ENCODE assay signal across 9 mouse cellular contexts in genomic region chr7:48131820-48132219, GRCm38 (mm10). TPM values are rescaled to one million over a fixed set of nuclear protein-coding genes. Genes with fewer than 3 reads are reported as not detected.
DNase-seq lines count a peak whose midpoint lies in the region; ATAC-seq and TF ChIP-seq lines count a peak whose summit lies in the region.
"Not testable (repeated sequence)": the region's sequence is repeated elsewhere in the genome, so short reads cannot be mapped to it uniquely, and the experiment has no call there.
"Had no signal": no experiment of that assay in that cellular context is flagged by ENCODE, and none has a peak within 500 bp of the region (broad histone marks: within the 10 kb centered on the region; RNA-seq: fewer than 3 reads in every experiment).

No protein-coding gene starts in this region.

- not testable (repeated sequence) for H3K36me3 ChIP-seq in heart, embryonic 11.5 days (ENCODE audit: control insufficient read depth, insufficient read depth, low read length); hindbrain, postnatal 0 days (ENCODE audit: insufficient read depth, low read length); limb, embryonic 15.5 days; midbrain, embryonic 11.5 days (ENCODE audit: control insufficient read depth, insufficient read depth, low read length)

- ATAC-seq in heart, embryonic 11.5 days (replicated peaks; ENCODE audit: insufficient number of reproducible peaks, low FRiP score, low TSS enrichment); hindbrain, postnatal 0 days; limb, embryonic 15.5 days (ENCODE audit: insufficient number of reproducible peaks, low FRiP score, low TSS enrichment, low read depth): not testable (repeated sequence)
- ATAC-seq in midbrain, embryonic 11.5 days (ENCODE audit: low FRiP score), result 0 out of 2 replicates have a peak, but pooled peaks have one; percentile 33

- not testable (repeated sequence) for H3K27me3 ChIP-seq in heart, embryonic 11.5 days (ENCODE audit: control insufficient read depth, insufficient read depth, low read length); hindbrain, postnatal 0 days (ENCODE audit: insufficient read depth, low read length); limb, embryonic 15.5 days; midbrain, embryonic 11.5 days (ENCODE audit: control insufficient read depth, insufficient read depth, low read length)

- DNase-seq in adrenal gland, adult 2 months, result peak; percentile 8
- DNase-seq in fat pad, adult 2 months (ENCODE audit: extremely low read depth, low read depth, low spot score), result peak; percentile 16
- DNase-seq in hindbrain, postnatal 0 days (ENCODE audit: low spot score), result peak; percentile 19
- DNase-seq in midbrain, embryonic 11.5 days (ENCODE audit: low spot score, missing footprints), result peak; percentile 91

- not testable (repeated sequence) for H3K4me1 ChIP-seq in heart, embryonic 11.5 days (ENCODE audit: control insufficient read depth, insufficient read depth, low read length); hindbrain, postnatal 0 days (ENCODE audit: insufficient read depth, low read length); limb, embryonic 15.5 days; midbrain, embryonic 11.5 days (ENCODE audit: control insufficient read depth, insufficient read depth, low read length); olfactory bulb, adult 2 months (ENCODE audit: control insufficient read depth, insufficient read depth, low read length)

- not testable (repeated sequence) for H3K9me3 ChIP-seq in heart, embryonic 11.5 days (replicated peaks; ENCODE audit: control insufficient read depth, low read length); hindbrain, postnatal 0 days (ENCODE audit: low read length); limb, embryonic 15.5 days; midbrain, embryonic 11.5 days (ENCODE audit: control insufficient read depth, low read length)

- H3K4me2 ChIP-seq in heart, embryonic 11.5 days, result peak overlapping the region; percentile 53
- peak overlapping the region; percentile 46 for H3K4me2 ChIP-seq in hindbrain, postnatal 0 days (ENCODE audit: low read depth, low read length)
- H3K4me2 ChIP-seq in limb, embryonic 15.5 days, result peak overlapping the region; percentile 45
- peak overlapping the region; percentile 41 for H3K4me2 ChIP-seq in midbrain, embryonic 11.5 days

- peak overlapping the region; percentile 74 for H3K27ac ChIP-seq in heart, embryonic 11.5 days (ENCODE audit: low read depth, low read length)
- H3K27ac ChIP-seq in hindbrain, postnatal 0 days, result peak overlapping the region; percentile 58; the same call in 1 of the 2 replicates
- H3K27ac ChIP-seq in limb, embryonic 15.5 days, result peak overlapping the region; percentile 92
- H3K27ac ChIP-seq in midbrain, embryonic 11.5 days (ENCODE audit: low read depth, low read length); olfactory bulb, adult 2 months (ENCODE audit: insufficient read depth, low read depth, low read length): not testable (repeated sequence)

- not testable (repeated sequence) for TF ChIP-seq POLR2A in olfactory bulb, adult 2 months (IDR thresholded peaks at IDR 0.05; ENCODE audit: insufficient read depth, low read depth, low read length)

- H3K4me3 ChIP-seq in heart, embryonic 11.5 days (ENCODE audit: low read depth, low read length), result peak overlapping the region; percentile 42
- H3K4me3 ChIP-seq in hindbrain, postnatal 0 days (ENCODE audit: low read length), result peak overlapping the region; percentile 29
- H3K4me3 ChIP-seq in limb, embryonic 15.5 days, result peak overlapping the region; percentile 42
- peak overlapping the region; percentile 22; the same call in 1 of the 2 replicates for H3K4me3 ChIP-seq in midbrain, embryonic 11.5 days (ENCODE audit: low read depth, low read length)
- H3K4me3 ChIP-seq in olfactory bulb, adult 2 months (ENCODE audit: insufficient read depth, low read depth, low read length), result peak overlapping the region; percentile 30

- 2% methylated on average over 11 of the region's 14 CpGs for WGBS in heart, embryonic 11.5 days (ENCODE audit: insufficient replicate concordance)
- WGBS in hindbrain, postnatal 0 days, result under 1% methylated on average over 11 of the region's 14 CpGs
- 2% methylated on average over 10 of the region's 14 CpGs for WGBS in limb, embryonic 15.5 days
- WGBS in midbrain, embryonic 11.5 days, result 0% methylated on average over 11 of the region's 14 CpGs
- WGBS in olfactory bulb, adult 2 months, result under 1% methylated on average over 12 of the region's 14 CpGs

- H3K9ac ChIP-seq in heart, embryonic 11.5 days (ENCODE audit: low read depth, low read length), result peak overlapping the region; percentile 73; the same call in 1 of the 2 replicates
- not testable (repeated sequence) for H3K9ac ChIP-seq in hindbrain, postnatal 0 days (replicated peaks; ENCODE audit: low read length)
- peak overlapping the region; percentile 35; the same call in 1 of the 2 replicates for H3K9ac ChIP-seq in limb, embryonic 15.5 days
- H3K9ac ChIP-seq in midbrain, embryonic 11.5 days (ENCODE audit: low read length), result peak overlapping the region; percentile 49

- TF ChIP-seq CTCF in hindbrain, postnatal 0 days (IDR thresholded peaks at IDR 0.05; ENCODE audit: low read depth); olfactory bulb, adult 2 months (IDR thresholded peaks at IDR 0.05; ENCODE audit: insufficient read depth, low read depth, low read length): not testable (repeated sequence)

RNA-seq across cellular contexts. Expression of gene Mrgprb5, which starts 37.0 kb away (rescaled TPM):
- total RNA-seq in adrenal gland, adult 2 months (2021), result not detected
- polyA plus RNA-seq in adrenal gland, adult 2 months (2012; rRNA removed), result not detected in 2 replicates
- not detected in 2 replicates for polyA plus RNA-seq in heart, embryonic 11.5 days (2014; fragmentation: Nextera tagmentation; extraction: Ambion mirVana)
- total RNA-seq in hindbrain, postnatal 0 days (2014; rRNA removed), result not detected in 2 replicates
- not detected in 2 replicates for polyA plus RNA-seq in hindbrain, postnatal 0 days (2015; fragmentation: Nextera tagmentation; extraction: Ambion mirVana)
- polyA plus RNA-seq in limb, embryonic 15.5 days (2015; fragmentation: Nextera tagmentation; extraction: Ambion mirVana), result not detected in 2 replicates
- not detected in 2 replicates for polyA plus RNA-seq in midbrain, embryonic 11.5 days (2014; fragmentation: Nextera tagmentation; extraction: Ambion mirVana)
- polyA plus RNA-seq in olfactory bulb, adult 2 months (2012; ENCODE audit: insufficient read depth, insufficient read length, low replicate concordance, missing spikeins), result not detected in 2 replicates
- total RNA-seq: heart, postnatal 14 days; left cerebral cortex, adult 2 months had no signal

Comparison
In these comparisons a context has a peak if more than half of its experiments do, and no peak if none do; other contexts are left out.
1. DNase-seq: peak in every context shown above with its lines; median percentile 91 in midbrain, embryonic 11.5 days; 19 in hindbrain, postnatal 0 days; 16 in fat pad, adult 2 months; 8 in adrenal gland, adult 2 months.